Mouse (Mus musculus): Measurements from ENCODE around the gene H3f3a. TPM values are rescaled to one million over a fixed set of nuclear protein-coding genes. Genes with fewer than 3 reads are reported as not detected.
A peak's percentile ranks its signal among the peaks of the same experiment; 100 is the strongest.

The H3f3a gene
- polyA plus RNA-seq, 1 experiment from 2014 or later: 3,199 TPM

DNA sequence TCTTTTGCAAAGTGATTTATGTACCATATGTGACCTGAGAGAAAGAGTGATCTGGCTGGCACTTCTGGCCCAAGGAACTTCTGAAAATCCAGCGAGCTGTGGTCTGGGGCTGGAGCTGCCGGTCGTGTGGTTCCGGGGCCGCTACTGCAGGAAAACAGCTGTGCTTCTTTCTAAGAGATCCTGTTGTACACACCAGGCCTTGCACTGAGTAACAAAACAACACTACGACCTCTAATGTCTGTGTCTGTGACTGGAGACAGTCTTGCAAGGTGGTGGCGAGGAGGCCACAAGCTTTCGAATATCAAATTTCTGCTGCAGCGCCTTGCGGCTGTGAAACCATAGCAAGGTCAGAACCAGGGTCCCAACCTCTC lies 36.5 kb downstream of the H3f3a start:
- peak overlapping the region; percentile 88 for H3K4me2 ChIP-seq (replicated peaks)
- H3K4me3 ChIP-seq: peak overlapping the region; percentile 74
- 2% methylated on average over 10 of the region's 10 CpGs for WGBS
- peak overlapping the region; percentile 92 for H3K9ac ChIP-seq
- no peaks in the 10 kb centered on the region for H3K27me3 ChIP-seq
- peaks cover 4% of the 10 kb centered on the region; the same call in 1 of the 2 replicates for H3K9me3 ChIP-seq
- no peak; the same call in 1 of the 2 replicates for ATAC-seq (ENCODE audit: low FRiP score, low read depth)
- no peaks in the 10 kb centered on the region for H3K36me3 ChIP-seq
- peak overlapping the region; percentile 96 for H3K27ac ChIP-seq
- peaks cover 20% of the 10 kb centered on the region for H3K4me1 ChIP-seq

DNA sequence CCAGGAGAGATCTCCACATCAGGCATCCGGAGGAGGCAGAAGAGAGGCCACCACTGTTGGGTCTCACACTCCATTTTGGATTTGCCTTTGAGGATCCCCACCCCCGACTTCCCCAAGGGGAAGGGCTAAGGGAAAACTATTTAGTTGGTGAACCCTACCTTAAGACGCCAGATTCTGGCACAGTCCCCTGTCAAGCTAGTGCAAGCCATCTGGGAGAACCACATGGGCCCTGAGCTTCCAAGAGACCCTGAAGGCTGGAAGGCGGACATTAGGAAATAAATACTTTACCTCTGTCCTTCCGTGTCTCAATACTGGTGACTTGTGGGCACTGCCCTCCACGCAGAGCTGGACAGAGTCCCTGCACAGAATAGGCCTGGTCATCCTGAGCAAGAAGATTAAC lies 37.2 kb downstream of the H3f3a start:
- H3K4me3 ChIP-seq: no peak overlapping the region
- H3K27me3 ChIP-seq: no peaks in the 10 kb centered on the region
- 86% methylated on average over 6 of the region's 6 CpGs for WGBS
- no peaks in the 10 kb centered on the region for H3K36me3 ChIP-seq
- no peak for ATAC-seq (ENCODE audit: low FRiP score, low read depth)
- no peak overlapping the region for H3K4me2 ChIP-seq (replicated peaks)
- peak overlapping the region; percentile 14 for H3K9ac ChIP-seq
- H3K9me3 ChIP-seq: peaks cover 4% of the 10 kb centered on the region; the same call in 1 of the 2 replicates
- no peak overlapping the region for H3K27ac ChIP-seq
- peaks cover 20% of the 10 kb centered on the region for H3K4me1 ChIP-seq

DNA sequence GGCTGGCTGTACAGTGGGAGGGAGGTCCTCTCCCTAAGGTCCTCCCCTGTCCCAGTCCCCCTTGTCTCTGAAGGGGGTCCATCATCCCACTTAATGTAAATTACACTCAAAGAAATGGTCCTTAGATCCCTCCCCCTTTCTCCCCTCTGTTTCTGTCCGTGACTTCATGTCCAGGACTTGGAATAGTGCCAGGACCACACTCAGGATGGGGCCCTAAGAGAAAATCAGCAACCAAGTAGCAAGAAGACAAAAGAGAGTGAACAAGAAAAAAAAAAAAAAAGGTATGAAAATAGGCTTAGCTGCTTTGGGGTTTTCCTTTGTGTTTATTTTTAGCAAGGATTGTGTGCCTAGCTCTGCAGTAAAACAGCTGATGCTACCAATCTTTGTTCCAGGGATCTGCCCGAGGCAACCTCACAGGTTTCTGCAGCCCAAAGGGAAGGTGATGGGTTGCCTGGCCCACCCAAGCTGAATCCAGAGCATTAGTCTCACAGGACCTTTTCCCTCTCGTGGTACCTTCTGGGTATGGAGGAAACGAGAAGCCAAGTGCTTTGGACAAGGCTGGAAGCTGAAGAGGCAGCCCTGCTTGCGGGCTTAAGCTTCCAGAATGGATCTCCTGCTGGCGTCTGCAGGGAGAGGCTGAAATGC lies 37.8 kb downstream of the H3f3a start:
- Histone ChIP-seq H3K36me3 (no peaks in the 10 kb centered on the region), H3K4me3 (no peak overlapping the region), H3K9ac (peak overlapping the region; percentile 14; the same call in 1 of the 2 replicates), H3K27me3 (no peaks in the 10 kb centered on the region), H3K9me3 (peaks cover 4% of the 10 kb centered on the region; the same call in 1 of the 2 replicates), H3K4me1 (peaks cover 20% of the 10 kb centered on the region), H3K4me2 (replicated peaks) (no peak overlapping the region), H3K27ac (no peak overlapping the region)
- no peak for ATAC-seq (ENCODE audit: low FRiP score, low read depth)
- WGBS: 55% methylated on average over 6 of the region's 6 CpGs

DNA sequence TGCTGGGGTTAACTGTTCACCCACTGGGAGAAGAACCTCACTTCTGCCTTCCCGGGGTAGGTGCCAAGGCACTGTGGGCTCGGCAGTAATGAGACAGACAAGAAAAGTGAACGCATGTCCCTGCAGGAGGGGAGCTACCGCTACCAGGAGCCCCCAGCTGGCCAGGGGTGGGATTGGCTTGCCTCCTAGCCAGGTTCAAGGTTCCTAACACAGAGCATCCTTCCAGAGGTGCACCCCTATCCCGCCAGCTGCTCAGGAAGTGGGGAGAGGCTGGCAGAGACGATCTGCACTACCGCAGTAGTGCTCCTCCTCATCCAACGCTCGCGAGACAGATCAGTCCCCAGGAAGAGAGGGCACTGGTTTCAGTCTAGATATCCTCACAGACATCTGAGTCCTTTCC lies 38.4 kb downstream of the H3f3a start:
- Histone ChIP-seq H3K9me3 (peaks cover 4% of the 10 kb centered on the region; the same call in 1 of the 2 replicates), H3K27me3 (no peaks in the 10 kb centered on the region), H3K4me3 (no peak overlapping the region), H3K4me1 (peaks cover 20% of the 10 kb centered on the region), H3K36me3 (no peaks in the 10 kb centered on the region), H3K27ac (no peak overlapping the region), H3K9ac (no peak overlapping the region), H3K4me2 (replicated peaks) (no peak overlapping the region)
- WGBS: 88% methylated on average over 10 of the region's 10 CpGs
- no peak for ATAC-seq (ENCODE audit: low FRiP score, low read depth)

DNA sequence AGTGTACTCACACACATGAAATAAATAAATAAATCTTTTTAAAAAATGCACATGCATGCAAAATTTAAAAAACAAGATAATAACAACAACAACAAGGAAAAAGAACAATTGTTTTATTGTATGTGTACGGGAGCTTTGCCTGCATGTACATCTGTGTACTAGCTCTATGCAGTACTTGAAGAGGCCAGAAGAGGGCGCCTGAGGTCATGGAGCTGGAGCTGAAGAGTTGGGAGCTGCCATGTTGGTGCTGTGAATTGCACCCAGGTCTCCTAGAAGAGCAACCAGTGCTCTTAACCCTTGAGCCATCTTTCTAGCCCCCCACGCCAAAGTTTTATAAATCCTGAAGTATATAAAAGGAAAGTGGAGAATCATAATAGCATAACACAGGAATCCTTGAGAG lies 39.1 kb downstream of the H3f3a start:
- H3K9ac ChIP-seq: no peak overlapping the region
- H3K4me3 ChIP-seq: no peak overlapping the region
- no peak for ATAC-seq (ENCODE audit: low FRiP score, low read depth)
- peaks cover 4% of the 10 kb centered on the region; the same call in 1 of the 2 replicates for H3K9me3 ChIP-seq
- no peak overlapping the region for H3K4me2 ChIP-seq (replicated peaks)
- H3K4me1 ChIP-seq: peaks cover 20% of the 10 kb centered on the region
- H3K36me3 ChIP-seq: no peaks in the 10 kb centered on the region
- 59% methylated on average over 3 of the region's 3 CpGs for WGBS
- H3K27me3 ChIP-seq: no peaks in the 10 kb centered on the region
- no peak overlapping the region for H3K27ac ChIP-seq

DNA sequence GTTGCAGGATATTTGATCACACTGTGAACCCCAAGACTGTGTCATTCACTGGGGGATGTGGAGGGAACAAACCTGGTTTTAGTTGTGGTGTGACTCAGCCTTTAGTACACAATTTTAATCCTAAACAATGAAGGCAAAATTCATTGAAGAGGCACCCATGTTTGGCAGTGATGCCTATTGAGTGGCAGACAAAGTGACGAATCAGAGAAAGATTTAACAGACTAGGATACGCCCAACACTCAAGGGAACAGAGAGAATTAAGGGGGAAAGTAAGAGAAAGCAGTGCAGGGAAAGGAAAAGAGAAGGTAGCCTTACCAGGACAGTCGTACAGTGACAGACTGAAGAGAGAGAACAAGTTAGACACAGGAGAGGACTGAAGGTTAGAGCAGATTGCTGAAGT lies 41.5 kb downstream of the H3f3a start:
- ATAC-seq (ENCODE audit: low FRiP score, low read depth): no peak
- no peak overlapping the region for H3K9ac ChIP-seq
- H3K27me3 ChIP-seq: no peaks in the 10 kb centered on the region
- no peaks in the 10 kb centered on the region for H3K36me3 ChIP-seq
- peaks cover 4% of the 10 kb centered on the region; the same call in 1 of the 2 replicates for H3K9me3 ChIP-seq
- H3K4me1 ChIP-seq: peaks cover 31% of the 10 kb centered on the region
- H3K4me2 ChIP-seq (replicated peaks): no peak overlapping the region
- no peak overlapping the region for H3K27ac ChIP-seq
- no peak overlapping the region for H3K4me3 ChIP-seq
- 89% methylated on average over 3 of the region's 3 CpGs for WGBS

DNA sequence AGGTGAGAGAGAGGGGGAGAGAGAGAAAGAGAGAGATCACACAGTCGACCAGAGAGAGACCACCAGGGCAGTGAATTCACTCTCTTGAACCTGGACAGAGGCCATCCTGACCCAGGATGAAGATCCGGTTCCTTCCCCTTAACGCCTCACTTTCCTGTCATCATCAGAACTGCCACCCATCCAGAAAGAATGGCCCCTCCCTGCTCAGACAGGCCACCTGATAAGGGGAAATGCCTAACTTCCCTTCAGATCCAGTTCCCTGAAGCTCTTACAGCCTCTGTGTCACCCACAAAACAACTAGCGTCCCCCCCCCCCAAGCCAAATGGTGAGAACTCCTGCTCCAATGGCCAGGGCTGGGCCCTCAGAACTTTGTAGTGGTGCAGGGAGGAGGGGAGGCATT lies 42.0 kb downstream of the H3f3a start:
- no peak for ATAC-seq (ENCODE audit: low FRiP score, low read depth)
- no peak overlapping the region for H3K27ac ChIP-seq
- H3K4me1 ChIP-seq: peaks cover 27% of the 10 kb centered on the region
- H3K27me3 ChIP-seq: no peaks in the 10 kb centered on the region
- no peaks in the 10 kb centered on the region for H3K36me3 ChIP-seq
- H3K9ac ChIP-seq: no peak overlapping the region
- no peak overlapping the region for H3K4me2 ChIP-seq (replicated peaks)
- WGBS: 54% methylated on average over 4 of the region's 4 CpGs
- peaks cover 4% of the 10 kb centered on the region; the same call in 1 of the 2 replicates for H3K9me3 ChIP-seq
- no peak overlapping the region for H3K4me3 ChIP-seq

DNA sequence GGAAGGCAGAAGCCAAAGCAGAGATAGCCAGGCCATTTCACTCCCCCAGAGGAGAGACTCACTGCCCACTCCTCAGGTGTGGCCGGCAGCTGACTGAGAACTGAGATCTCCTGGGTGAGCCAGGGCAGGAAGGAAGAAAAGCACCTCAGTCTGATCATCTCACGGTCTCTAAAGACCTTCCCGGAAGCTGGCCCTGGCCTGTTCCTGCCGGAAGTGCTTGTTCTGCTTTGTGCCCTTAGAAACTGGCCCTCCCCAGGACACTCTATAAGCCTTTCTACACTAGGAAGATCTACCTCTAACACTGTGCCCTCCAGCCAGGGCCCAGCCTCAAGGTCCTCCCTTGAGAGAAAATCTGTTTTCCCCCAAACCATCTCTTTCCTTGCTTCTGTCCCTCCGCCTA lies 42.4 kb downstream of the H3f3a start:
- no peaks in the 10 kb centered on the region for H3K36me3 ChIP-seq
- H3K9me3 ChIP-seq: peaks cover 4% of the 10 kb centered on the region; the same call in 1 of the 2 replicates
- H3K27me3 ChIP-seq: no peaks in the 10 kb centered on the region
- H3K4me3 ChIP-seq: no peak overlapping the region
- WGBS: 77% methylated on average over 5 of the region's 5 CpGs
- peaks cover 23% of the 10 kb centered on the region for H3K4me1 ChIP-seq
- H3K4me2 ChIP-seq (replicated peaks): no peak overlapping the region
- H3K27ac ChIP-seq: no peak overlapping the region
- ATAC-seq (ENCODE audit: low FRiP score, low read depth): no peak
- H3K9ac ChIP-seq: no peak overlapping the region

DNA sequence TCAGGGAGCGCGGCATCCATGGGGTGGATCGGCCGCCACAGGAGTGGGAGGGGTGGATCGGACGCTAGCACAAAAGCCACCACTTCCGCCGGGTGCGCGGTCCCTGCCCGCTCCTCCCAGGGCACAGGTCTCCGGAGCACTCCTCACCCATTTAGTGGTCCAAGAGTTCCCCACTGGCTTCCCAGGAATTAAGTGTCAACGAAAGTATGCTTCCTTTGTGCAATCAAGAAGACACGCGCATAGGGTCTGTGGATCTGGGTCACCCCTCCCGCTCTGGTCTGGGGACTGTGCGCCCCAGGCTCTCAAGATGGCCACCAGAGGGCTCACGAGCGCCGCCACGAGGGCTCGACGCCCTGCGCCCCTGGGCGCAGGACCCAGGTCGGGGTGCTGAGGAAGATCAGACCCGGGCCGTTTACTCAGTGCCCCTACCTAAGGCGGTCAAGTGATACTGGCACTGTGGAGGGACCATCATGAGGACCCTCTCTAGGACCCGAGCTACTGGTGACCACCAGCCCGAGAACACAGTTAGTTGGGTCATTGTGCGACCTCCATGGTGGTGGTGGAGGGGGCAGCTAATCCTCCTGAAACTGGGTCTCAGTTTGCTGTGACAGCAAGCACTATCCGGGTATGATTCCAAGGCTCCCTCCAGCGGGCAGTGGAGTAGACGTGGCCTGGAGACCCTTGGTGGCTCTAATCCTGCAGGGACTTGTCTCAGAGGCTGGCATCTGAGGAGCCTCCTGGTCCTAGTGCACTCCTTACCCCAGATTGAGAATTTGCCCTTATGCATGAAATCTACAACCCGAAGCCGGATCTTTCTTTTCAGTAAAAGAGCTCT lies 45.2 kb downstream of the H3f3a start:
- peak overlapping the region; percentile 76 for H3K9ac ChIP-seq
- peak overlapping the region; percentile 61 for H3K27ac ChIP-seq
- ATAC-seq (ENCODE audit: low FRiP score, low read depth): peak; percentile 89
- no peaks in the 10 kb centered on the region for H3K27me3 ChIP-seq
- no peaks in the 10 kb centered on the region for H3K36me3 ChIP-seq
- WGBS: 3% methylated on average over 37 of the region's 37 CpGs
- peak overlapping the region; percentile 77 for H3K4me2 ChIP-seq (replicated peaks)
- H3K9me3 ChIP-seq: no peaks in the 10 kb centered on the region
- H3K4me3 ChIP-seq: peak overlapping the region; percentile 53
- H3K4me1 ChIP-seq: peaks cover 13% of the 10 kb centered on the region

DNA sequence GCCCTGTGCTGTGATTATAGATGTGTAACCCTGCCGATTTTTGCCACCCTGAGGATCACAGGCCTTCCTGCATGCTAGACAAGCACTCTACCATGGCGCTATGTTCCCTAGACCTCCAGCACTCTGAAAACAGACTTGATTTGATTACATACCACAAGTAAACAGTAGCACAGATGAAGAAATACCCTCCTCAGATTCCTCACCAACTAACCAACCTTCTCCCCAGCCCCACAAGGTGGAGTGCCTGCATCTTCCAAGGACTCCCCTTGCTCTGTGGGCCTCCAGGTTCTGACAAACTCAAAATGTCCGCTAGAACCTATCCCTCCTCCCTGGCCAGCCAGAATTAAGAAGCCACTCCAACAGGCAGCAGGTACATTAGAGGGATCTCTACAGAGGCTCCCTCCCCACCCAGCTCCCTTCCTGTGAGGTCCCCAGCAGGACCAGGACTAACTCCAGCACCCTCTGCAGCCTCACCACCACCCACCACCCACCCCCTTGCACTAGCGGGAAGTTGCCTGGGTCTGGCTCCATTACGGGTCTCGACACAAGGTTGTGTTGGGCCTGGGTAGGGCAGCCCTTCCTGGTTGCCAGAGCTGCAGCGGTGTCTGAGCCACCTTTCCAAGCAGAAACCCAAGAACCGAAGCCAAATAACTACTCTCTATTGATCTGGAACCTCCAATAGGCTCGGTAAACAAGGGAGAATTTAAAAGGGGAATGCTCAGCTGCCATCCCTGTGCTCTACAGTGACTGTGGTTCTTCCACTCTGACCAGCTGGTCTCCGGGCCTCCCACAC lies 46.0 kb downstream of the H3f3a start:
- Histone ChIP-seq H3K27ac (peak overlapping the region; percentile 61), H3K4me1 (peaks cover 19% of the 10 kb centered on the region), H3K36me3 (no peaks in the 10 kb centered on the region), H3K4me3 (peak overlapping the region; percentile 53), H3K9me3 (no peaks in the 10 kb centered on the region), H3K4me2 (replicated peaks) (peak overlapping the region; percentile 77), H3K9ac (peak overlapping the region; percentile 76), H3K27me3 (no peaks in the 10 kb centered on the region)
- WGBS: 18% methylated on average over 10 of the region's 10 CpGs
- ATAC-seq (ENCODE audit: low FRiP score, low read depth): 0 out of 2 replicates have a peak, but pooled peaks have one; percentile 4

DNA sequence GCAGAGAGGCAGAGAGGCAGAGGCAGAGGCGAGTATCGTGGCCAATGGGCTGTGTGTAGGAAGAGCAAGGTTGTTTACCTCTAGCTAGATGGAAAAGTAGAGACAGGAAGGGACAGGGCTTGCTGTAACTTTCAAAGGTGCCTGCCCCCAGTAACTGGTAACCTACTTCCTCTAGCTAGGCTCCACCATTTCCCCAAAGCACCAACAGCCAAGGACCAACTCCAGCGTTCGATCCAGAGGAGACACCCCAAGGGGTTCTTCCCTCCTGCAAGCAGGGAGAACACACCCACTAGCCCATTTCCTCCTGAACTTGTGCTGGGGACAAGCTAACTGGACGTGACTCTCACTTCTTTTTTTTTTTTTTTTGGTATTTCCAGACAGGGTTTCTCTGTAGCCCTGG lies 47.2 kb downstream of the H3f3a start:
- Histone ChIP-seq H3K27ac (no peak overlapping the region), H3K36me3 (no peaks in the 10 kb centered on the region), H3K4me1 (peaks cover 19% of the 10 kb centered on the region), H3K27me3 (no peaks in the 10 kb centered on the region), H3K9me3 (no peaks in the 10 kb centered on the region), H3K4me3 (no peak overlapping the region), H3K9ac (no peak overlapping the region), H3K4me2 (replicated peaks) (no peak overlapping the region)
- ATAC-seq (ENCODE audit: low FRiP score, low read depth): no peak
- 70% methylated on average over 5 of the region's 5 CpGs for WGBS

DNA sequence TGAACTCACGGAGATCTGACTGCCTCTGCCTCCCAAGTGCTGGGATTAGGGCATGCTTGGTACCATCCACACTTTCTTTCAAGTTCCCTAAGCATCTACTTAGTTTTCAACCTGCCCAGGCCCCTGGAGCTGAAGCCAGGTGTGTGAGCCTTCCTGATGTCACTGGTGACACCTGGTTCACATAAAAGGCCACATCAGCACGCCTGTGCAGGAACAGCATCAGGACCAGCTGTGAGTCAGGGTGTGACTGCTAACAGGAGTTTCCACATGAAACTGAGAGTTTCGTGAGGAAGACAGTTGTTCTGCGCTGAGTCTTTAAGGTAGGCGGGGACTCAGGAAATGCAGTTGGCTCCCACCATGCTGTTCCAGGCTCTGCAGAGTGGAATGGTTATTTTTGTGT lies 48.4 kb downstream of the H3f3a start:
- Histone ChIP-seq H3K27ac (no peak overlapping the region), H3K9ac (no peak overlapping the region), H3K4me3 (no peak overlapping the region), H3K27me3 (no peaks in the 10 kb centered on the region), H3K36me3 (no peaks in the 10 kb centered on the region), H3K4me1 (peaks cover 19% of the 10 kb centered on the region), H3K9me3 (no peaks in the 10 kb centered on the region), H3K4me2 (replicated peaks) (no peak overlapping the region)
- no peak for ATAC-seq (ENCODE audit: low FRiP score, low read depth)
- 76% methylated on average over 5 of the region's 5 CpGs for WGBS
